Mouse (Mus musculus): ENCODE data around the gene Pax2.

Pax2 gene

DNA sequence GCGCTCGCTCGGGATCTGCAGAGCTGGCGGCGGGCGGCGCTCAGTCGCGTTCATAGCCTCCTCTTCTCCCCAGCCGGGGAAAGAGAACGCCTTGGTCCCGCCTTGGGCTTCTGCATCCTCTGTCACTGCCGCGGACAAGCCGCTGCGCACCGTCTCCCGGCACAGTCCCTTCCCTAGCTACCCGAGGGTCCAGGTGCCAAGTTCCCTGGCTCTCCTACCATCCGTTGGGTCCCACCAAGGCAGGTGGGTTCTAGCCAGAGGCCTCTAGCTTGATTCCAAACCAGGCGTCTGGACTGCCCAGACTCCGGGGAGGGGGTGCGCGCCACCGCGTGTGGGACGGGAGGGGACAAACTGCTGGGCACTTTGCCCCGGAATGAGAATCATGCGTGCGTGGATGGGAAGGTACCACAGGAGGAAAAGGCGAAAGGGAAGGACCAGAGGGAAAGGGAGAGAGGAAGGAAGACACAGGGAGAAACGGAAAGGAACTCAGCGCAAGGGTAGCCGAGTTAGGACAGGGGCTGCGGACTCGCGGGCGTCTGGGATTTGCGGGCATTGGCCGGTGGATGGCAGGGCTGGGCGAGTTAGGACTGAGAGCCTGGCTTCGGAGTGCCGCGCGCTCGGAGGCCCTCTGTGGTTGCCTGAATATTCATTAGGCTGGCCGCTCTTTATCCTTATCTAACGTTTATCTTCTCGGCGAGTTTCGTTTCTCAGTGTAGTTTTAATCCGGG lies at the start of gene Pax2:
Pax2 (plus strand) TSS at position 353 of the 728 bp plus-strand sequence.
- no peak for DNase-seq

- no peak for DNase-seq
Measured at GRCm38 (mm10) chr19:44708885-44709284, 47.0 kb upstream of the Pax2 start.

GRCm38 (mm10) chr19:44716731-44717600 lies 38.9 kb upstream of the Pax2 start:
- no peak for DNase-seq

- no peak for DNase-seq
Measured at GRCm38 (mm10) chr19:44719292-44720193, 36.3 kb upstream of the Pax2 start.

- no peak for DNase-seq
Measured at GRCm38 (mm10) chr19:44720194-44720521, 35.7 kb upstream of the Pax2 start.

DNA sequence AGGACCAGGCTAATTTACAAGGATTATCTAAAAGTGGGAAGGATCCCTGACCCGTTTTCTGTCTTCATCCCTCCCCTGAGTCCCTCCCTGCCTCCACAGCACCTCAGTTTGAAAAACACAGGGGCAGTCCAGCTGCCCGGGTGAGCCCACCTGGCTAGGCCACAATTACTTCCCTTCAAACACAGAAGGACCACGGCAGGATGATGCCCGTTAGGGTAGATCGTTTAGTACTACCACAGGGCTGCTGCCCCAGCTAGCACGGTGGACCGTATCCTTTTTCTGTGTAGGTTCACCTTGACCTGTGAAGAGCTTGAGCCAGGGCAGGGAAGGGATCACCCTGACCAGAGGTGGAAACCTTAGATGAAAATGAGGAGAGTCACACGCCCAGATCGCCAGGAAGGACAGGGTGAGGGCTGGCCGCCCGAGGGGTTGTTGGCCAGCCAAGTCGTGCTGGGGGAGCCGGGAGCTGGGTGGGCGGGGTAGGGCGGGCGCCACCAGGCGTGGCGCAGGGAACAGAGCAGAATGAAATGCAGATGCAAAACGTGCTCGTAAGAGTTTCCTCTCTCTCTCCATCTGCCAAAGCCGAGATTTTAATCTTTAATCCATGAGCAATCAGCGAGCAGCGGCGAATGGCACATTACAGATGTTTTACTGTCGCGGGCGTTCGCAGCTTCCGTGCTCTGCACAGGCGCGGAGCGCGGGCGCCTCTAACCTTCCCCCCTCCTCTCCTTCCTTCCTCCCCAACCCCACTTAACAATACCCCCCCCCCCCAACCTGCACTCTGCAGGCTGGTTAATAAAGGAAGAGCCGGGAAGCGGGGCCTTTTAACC lies 32.0 kb upstream of the Pax2 start:
- DNase-seq, result no peak

DNA sequence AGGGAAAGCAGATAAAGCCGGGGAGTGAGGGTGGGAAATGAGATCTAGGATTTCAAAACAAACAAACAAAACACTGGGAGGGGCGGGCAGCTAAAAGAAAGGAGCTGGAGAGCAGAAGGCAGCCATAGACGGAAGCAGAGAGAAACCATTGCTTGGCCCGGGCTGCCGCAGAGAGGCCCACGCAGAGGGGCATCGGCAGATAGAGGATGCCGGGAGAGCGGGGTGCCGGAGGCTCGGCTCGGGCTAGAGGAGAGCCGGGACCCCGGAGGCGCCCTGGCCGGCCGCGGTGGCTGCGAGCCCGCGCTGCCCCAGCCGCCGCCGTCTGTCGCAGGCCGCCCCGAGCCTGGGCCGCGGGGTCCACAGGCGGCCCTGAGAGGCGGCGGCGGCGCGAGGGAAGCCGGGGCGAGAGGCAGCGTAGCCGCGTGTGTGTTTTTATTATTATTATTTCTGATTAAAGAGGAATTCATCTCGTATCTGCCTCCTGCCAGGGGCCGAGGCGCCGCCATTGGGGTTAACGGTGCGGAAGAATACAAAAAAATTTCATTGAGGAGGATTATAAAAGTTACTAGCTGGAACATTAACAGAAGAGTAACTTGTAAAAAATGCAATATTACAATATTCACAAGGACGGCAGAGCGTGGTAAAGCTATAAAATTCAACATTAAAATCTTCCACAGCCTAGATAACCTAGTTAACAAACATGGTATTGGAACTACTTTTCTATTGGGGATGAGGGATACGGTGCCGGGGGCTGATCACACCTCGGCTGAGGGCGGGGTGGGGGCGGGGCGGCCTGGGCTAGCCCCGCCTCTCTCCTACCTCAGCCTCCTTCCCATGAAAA lies 29.7 kb upstream of the Pax2 start:
- DNase-seq, result no peak

- no peak for DNase-seq
Measured at GRCm38 (mm10) chr19:44734116-44734515, 21.7 kb upstream of the Pax2 start.

DNA sequence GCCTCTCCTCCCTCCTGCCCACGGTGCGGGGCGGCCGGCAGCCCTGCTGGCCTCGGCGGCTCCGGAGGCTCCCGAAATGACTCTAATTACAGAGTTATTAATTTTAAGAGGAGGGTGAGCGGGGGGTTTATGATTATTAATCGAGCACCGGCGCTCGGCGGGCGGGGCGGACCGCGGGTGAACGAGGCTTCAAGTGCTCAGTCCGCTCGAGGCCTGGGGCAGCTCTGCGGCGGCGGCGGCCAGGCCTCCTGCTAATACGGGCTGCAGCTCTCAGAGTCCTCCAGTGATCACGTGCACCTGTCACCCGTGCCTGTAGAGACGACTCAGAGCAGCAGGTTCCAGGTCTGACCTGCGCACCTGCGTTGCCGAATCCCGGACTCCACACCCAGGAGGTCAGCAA lies 21.2 kb upstream of the Pax2 start:
- DNase-seq, result no peak

GRCm38 (mm10) chr19:44740300-44740699 lies 15.5 kb upstream of the Pax2 start:
- DNase-seq, result no peak

- no peak for DNase-seq
Measured at GRCm38 (mm10) chr19:44741091-44741763, 14.6 kb upstream of the Pax2 start.

DNA sequence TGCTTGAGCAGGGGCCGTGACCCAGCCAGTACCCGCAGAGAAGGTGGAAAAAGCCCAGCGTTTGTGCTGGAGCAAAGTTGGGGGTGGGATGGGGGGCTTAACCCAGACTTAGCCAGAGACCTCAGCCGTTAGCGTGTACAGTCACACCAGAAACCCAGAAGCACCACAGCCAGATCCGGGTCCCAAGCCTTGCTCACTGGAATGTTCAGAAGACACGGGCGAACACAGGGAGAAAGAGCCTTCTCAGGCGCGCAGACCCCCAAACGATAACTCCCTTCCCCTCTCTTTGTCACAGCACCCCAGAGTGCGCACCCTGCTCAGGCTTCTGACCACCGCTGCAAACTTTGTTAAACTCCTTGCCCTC lies 14.1 kb upstream of the Pax2 start:
- no peak for DNase-seq

DNA sequence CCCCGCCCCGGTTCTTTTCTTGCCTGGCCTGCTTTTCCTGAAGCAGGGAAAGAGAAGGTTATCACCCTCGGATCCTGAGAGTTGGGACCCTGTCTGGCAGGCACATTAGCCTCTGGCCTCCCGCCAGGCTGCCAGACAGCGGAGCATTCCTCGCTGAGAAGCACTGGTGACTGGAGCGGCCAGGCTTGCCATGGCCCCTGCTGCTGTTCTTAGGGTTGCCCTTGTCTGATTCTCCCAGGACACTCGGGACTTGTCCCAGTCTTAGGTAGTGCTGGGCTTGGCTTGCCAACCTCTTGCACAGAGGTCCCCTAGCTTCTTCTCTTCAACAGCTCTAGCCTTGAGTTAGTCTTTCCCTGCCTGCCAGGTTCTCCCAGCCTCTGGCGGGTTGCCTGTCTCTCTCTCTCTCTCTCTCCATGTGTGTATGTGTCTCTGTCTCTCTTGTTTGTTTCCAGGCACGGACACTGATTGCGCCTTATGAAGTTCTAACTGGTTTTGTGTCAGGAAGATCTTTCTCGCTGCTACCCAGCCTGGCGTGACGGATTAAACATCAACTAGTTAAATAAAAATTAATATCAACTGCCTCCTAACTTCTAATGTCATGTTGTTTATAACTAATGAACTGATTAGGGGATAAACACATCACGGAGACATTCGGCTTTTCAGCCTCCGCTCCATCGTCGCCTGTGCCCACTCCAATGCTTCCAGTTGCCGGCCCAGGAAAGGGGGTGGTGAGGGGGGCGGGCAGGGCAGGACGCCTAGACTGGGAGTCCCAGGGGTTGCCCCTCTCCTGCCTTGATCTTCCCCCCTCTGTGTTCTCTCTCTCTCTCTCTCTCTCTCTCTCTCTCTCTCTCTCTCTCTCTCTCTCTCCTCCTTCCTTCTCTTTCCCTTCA lies 13.5 kb upstream of the Pax2 start:
- no peak for DNase-seq

GRCm38 (mm10) chr19:44743021-44743415 lies 12.8 kb upstream of the Pax2 start:
- no peak for DNase-seq

GRCm38 (mm10) chr19:44743961-44744520 lies 11.8 kb upstream of the Pax2 start:
- DNase-seq, result no peak

- DNase-seq, result no peak
Measured at GRCm38 (mm10) chr19:44745741-44746140, 10.1 kb upstream of the Pax2 start.

DNA sequence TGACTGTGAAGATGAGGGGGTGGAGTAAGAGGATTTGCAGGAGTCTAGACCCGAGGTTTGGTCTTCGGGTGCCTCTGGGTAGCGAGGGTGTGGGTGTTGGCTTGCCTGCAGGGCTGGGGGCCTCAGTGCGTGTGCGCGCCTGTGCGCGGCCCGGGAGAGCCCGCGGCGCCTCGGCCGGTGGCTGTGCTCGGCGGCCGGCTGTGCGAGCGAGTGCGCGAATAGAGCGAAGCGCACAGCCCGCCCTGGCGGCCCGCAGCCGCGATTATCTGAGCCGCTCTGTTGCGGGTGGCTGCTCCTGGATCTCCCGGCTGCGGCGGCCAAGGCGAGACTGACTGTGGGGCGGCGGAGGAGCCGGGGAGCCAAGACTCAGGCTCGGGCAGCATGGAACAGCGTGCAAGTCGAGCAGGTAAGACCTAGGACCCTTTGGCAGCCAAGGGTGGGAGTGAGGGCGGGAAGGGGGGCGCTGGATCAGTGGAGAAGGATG lies 9.3 kb upstream of the Pax2 start:
- DNase-seq, result no peak

DNA sequence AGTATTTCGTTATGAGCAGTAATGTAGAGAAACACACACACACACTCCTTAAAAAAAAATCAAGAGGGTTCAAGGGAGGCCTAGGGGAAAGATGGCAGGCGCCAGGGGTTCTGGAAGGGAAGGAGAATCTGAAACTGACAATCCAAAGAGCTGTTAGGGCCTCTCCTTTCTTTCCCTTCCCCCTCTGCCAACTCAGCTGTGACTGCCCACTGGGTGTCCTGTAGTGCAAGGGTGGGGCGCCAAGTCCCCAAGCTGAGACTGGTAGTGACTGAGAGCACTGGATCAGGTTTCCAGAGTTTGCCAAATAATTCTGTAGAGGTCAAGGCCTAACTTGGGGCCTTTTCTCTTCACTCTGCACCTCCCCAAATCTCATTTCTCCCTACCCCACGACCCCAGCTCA lies 8.4 kb upstream of the Pax2 start:
- no peak for DNase-seq

- no peak for DNase-seq
Measured at GRCm38 (mm10) chr19:44748271-44748670, 7.6 kb upstream of the Pax2 start.

All from cerebellum, adult 8-10 months (tissue).